Mouse (Mus musculus): Measurements from ENCODE around the gene Gadl1.

DNA sequence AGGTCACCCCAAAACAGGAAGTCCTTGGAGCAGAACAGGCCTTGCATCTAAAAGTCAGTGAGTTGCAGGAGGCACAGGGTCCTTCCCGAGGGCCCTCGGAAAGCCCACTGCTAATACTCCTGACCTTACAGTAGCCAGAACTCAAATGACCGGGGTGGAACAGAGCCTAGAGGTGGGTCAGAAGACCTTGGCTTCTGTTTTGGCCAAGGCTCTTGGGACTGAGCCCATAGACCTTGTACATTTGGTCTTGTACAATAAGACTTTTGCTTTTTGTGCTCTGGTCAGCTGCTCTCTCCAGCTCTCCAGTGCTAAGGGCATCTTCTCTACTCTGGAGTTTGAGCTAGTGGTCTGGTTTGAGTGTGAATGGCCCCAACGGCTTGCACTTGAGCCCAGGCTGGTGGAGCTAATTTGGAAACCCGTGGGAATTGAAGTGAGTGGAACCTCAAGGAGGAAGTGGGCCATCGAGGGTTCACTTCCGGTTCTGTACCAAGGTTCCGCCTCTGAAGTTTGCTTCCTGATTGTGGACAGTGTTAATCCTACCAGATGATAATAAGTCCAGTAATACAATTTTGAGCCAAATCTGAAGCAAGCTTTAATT is 174.6 kb downstream of the Gadl1 start:
- no peak for TF ChIP-seq CTCF (IDR thresholded peaks at IDR 0.05; ENCODE audit: low read depth)
- TF ChIP-seq EP300 (IDR thresholded peaks at IDR 0.05; ENCODE audit: low read depth) = no peak

Data from heart, postnatal 0 days (tissue).